Mouse (Mus musculus) layer of hippocampus, postnatal 14 days (tissue): ENCODE data around the gene Npas3. TPM values are rescaled to one million over a fixed set of nuclear protein-coding genes. Genes with fewer than 3 reads are reported as not detected.

Experiments
- DNase-seq, 2 experiments: peaks; one replicate each; pipeline ENCODE4 v3.0.0; 2021 to 2022; ENCODE audit warnings: low spot score in 2 of 2, mixed read lengths in 1 of 2
- total RNA-seq, 2 experiments: library from RNA; stranded (reverse); gene quantifications; 2 replicates each; pipeline ENCODE4 v1.2.3; 2021

Gene Npas3
- total RNA-seq, 2 experiments from 2014 or later, result 32.5 to 32.8 TPM

DNA sequence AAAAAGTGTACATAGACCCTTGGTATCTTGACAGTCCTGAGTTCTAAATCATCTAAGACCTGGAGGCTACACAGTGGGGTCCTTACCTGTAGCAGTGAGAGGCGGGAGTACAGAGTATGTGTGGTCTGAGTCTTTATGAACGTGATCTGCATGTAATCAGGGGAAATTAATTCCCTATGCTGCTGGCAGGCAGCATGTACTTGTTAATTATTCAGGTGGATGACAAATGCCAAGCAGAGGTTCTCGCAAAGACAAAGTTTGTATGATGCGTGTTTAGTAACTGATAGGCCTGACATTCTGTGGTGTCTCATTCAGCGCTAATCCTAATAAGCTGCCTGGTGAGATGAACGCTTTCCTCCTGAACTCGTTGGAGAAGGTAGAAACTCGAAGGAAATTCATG is 136.4 kb downstream of the Npas3 start:
- DNase-seq, result no peak

DNA sequence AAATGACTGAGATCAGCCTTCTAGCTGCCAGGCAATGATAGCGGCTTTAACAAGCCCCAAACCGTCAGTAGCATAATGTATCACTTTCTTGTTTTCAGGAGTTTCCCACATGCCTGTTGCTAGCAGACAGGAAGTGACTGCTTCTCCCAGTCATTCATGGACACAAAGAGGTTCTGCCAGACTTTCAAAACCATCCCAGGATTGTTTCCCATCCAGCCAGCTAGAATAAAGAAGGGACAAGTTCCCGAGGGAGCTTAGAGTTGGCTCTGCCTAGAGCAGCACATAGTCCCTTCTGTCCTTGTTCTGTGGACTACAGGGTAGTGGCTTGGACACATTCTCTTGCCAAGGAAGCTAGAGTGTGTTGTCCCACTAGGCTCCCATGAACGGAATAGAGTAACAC is 157.4 kb downstream of the Npas3 start:
- DNase-seq, result no peak

DNA sequence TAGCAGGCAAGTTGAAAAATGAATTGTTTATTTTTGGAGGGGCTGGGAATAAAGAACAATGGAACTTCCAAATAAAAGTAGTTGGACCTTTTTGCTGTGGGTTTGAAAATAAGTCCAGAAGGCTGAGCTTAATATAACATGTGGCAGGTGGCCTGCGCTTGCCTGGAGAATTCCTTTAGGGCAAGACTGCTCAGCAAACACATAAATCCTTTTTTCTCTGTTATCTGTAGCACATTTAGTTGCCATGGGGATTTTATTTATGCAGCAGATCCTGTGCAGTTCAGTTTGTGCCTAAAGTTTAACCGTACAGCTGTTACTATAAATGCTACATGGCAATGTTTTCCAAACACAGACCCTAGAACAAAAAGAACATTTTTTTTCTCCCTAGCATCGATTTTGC is 159.3 kb downstream of the Npas3 start:
- peak in 1 of 2 experiments; percentile 43 for DNase-seq

DNA sequence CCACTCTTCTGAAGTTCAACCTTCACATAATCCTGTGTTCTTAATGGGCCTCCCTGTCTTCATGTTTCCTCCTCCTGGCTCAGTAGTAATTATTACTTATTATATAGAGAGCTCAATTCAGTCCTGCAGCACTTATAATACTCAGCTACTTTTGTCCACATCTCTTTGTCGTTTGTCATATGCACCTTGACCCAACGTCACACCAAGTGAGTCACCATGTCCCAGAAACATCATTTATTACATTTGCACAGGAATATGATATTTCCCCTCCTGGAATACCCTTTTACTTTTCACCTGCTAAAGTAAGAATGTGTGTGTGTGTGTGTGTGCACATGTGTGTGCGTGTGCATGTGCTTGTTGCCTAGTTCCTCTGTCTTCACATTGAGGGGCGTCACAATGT is 161.2 kb downstream of the Npas3 start:
- DNase-seq, result no peak

DNA sequence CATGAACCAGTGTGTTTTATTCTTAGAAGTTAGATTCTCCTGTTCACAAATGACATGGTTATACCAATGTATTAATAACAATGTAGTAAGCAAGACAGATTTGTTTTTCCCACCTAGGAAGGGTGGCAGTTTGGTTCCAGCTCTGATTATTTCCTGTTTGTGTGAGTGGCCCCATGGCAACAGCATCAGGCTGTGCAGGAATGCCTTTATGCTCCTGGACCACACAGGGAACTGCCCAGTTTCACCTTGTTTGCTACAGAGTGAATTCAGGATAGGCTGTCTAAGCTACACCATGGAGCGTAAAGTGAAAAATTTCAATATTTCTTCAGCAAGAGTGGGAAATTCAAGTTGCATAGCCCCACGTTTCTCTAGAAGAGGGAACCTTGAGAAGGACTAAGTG is 162.2 kb downstream of the Npas3 start:
- DNase-seq, result peak in 1 of 2 experiments; percentile 10

DNA sequence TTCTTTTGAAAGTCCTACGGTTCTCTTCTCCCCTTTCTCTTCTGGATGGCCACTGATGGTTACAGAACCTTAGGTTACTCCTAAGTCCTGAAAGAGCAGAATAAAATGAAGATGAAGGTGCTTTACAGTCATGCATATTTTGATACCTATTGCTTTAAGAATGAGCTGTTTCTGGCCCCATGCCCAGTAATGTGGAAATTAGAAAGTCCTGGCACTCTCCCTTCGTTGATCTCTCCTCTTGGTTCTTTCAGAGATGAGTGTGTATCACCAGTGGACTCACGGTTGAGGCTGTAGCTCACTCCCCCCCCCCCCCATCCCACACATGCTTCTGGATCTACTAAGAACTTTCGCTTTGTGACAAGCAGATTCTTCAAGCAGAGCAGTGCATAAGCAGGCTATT is 167.6 kb downstream of the Npas3 start:
- DNase-seq, result no peak

DNA sequence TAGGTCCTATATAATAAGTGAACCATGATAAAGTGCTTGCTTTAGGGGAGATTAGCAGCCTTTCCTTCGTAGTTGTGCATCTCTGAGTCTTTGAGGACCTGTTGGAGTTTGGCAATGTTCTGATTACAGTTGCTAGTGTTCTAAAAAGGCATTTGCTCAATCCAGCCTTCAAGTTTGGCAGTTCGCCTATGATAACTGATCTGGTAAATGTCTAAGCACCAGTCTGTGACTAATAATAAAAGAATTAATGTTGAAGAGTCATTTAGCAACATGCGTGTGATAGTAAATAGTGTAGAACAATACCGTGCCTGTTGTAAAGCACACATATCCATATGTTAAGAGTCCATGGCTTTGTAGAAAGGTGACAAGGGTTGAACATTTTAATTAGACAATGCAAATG is 173.2 kb downstream of the Npas3 start:
- DNase-seq, result peak in 1 of 2 experiments; percentile 57

DNA sequence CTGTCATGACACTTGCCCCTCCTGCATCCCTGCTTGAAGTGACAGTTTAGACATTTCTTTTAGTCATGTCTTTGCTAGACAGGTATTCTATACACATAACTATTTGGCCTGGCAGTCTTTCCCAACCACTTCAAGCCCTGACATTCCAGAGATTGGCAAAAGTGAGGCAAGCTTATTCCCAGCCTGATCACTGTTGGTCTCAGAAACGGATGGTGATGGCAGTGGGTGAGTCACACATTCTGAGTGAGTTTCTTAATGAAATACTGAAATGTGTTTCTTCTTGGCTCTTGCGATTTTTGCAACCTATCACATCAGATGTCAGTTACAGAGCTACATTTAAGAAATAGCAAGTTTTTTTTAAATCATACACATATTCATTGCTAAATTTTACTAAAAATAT is 175.2 kb downstream of the Npas3 start:
- no peak for DNase-seq

DNA sequence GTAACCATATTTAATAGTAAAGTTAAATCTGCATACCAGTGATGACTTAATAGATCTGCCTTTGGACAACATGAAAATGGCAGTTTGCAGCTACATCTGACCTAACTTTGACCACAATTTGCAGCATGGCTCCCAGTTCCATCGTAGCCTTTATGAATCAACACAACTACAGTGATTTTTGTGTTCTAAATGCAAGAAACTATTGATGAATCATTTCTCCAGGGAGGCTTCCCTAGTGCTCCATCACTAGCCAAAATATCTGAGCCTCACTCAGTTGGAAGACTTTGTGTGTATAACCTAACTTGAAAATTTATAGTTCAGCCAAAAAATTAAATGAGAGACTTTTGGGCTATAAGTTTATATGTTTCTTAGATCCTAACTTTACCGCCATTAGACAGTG is 177.5 kb downstream of the Npas3 start:
- DNase-seq, result no peak

DNA sequence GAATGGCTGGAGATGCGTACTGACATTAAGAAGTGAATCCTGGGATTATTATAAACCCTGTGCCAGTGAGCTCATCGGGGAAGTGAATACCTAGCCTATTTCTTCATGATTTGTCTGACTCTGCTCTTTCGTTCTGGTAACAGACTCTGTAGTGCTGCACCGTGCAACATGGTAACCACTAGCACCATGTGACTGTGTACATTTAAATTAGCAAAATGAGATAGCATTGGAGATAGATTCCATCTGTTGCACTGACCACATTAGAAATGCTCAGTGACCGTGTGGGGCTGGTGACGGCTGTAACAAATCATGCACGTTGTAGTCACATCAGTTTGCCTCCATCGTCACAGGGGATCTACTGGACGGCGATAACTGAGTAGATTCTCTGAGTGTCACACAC is 178.7 kb downstream of the Npas3 start:
- no peak for DNase-seq

DNA sequence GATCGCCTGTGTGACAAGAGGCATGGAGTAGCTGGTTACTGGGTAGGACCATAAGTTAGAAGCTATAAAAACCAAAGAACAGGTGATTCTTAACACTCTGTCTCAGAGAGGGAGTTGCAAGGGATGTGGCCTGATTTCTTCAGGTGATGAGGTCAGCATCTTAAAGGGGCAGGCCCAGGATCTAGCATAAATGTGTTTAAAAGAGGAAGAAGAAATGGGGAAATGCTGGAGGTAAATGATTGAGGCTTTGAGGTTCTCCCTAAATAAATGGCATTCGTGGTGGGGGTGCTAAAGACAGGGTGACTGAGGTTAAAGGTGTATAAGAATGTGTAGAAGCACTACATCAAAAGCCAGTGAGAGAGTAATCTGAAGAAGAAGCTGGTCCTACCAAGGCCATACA is 193.6 kb downstream of the Npas3 start:
- DNase-seq, result no peak

DNA sequence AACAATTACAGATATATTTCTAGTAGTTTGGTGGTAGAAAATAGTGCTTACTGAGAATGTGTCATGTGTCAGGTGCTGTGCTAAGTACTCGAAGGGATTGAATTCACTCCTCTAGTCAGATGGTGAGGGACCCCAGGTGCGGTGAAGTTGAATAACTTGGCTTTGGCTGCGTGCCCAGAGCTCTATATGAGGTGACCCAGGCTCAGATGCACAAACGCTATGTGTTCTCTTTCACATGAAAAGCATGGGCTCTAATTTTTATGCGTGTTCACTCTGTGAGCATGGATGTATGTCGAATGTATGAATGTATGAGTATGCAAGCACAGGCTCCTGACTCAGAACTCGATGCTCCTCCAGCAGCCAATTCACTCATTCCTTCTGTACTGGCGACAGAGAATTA is 199.0 kb downstream of the Npas3 start:
- no peak for DNase-seq

DNA sequence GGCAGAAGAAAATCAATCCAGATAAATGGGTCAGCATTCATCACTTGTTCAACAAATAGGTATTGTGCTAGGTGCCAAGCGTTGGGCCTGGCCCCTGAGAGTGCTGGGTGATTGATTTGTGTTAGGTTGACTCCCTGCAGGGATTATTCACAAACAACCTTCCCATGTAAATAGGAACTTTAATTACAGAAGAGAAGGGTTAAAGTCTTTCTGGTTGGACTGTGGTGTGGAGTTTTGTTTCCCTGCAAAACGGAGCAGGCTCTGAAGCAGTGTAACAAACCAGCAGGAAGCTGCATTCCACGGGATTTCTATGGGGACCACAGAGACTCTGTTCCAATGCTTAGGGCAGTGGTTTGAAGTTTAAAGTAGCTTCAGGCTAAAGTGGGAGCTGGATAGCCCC is 199.6 kb downstream of the Npas3 start:
- peak; percentile 6 to 43 for DNase-seq

DNA sequence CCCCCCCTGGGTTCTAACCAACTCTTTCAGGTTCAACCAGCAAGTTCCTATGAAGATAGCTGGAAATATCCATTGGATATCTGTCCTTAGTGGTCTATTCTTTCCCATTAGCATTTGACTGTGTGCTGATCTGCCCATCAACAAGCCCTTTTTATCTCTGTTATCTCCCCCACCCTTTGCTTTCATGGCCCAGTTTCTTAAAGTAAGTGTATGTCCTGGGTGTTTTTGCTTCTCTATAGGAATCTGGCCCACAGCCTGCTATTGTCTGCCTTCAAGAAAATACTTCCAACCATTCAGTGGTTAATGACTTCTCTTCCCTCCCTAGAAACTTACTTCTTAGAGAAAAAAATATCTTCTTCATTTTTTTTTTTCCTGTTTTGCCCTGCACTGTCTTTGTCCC is 219.1 kb downstream of the Npas3 start:
- no peak for DNase-seq

DNA sequence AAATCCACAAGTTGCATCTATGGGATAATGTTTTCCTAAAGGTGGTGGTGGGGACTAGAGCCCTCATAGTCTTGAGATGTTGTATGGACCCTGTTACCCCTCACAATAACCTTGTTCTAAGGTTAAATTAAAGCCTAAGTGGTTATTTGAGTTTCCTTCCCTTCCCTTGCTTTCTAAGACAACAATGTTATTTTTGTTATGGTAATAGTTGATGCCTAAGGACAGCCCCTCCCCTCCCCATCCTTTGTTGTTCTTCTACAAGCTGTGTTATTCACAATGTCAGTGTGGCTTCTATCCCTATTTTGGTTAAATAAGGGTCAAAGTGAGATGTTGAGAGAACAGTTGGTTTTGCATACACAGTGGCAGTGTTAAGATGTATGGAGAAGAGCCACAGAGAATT is 226.0 kb downstream of the Npas3 start:
- no peak for DNase-seq

DNA sequence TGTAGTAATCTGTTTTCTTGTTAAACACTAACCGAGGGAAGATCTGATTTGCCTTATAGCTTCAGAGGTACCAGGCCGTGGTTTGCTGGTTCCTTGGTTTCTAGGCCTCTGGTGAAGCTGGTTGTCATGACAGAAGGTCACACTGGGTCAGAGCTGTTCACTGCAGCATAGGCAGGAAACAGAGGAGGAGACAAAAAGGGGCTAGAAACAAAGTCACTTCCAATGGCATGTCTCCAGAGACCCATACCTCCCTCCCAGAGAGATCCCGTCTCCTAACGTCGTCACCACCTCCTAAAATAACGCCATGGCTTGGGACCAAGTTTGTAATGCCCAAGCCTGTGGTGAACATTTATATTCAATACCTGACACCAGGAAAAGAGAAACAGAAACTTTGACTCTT is 236.4 kb downstream of the Npas3 start:
- DNase-seq, result no peak

DNA sequence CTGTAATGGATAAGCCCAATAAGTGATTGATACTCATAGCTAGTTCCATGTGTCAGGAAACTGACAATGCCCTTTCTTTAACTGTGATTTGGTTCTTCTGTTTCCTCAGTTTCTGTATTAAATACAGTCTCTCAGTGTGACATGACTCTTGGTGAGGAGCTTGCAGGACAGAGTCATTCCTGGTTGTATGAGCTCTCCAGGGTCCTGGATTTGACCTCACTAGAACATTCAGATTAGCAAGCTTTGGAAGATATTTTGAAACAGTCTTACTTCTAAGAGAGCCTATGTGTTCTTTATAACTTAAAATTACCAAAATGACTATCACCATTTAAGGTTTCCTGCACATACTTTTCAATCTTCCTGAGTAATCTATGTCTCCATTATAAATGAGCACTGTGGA is 247.9 kb downstream of the Npas3 start:
- DNase-seq, result no peak

DNA sequence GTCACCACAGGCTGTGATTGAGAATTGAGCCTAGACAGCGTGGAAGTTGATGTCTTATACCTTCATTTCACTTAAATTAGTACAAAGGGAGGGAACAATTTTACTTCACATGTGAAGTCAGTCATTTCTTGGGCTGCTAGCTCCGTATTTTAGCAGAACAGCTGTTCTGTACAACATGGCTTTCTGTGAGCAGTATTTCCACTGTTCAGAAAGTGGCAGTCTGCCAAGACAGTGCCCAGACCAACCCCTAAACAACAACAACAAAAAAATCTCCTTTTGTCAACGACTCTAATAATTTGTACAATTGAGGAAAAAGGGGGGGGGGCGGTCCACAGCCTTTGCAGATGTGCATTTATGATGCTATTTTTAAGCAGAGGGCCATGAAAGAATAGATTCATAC is 266.4 kb downstream of the Npas3 start:
- peak in 1 of 2 experiments; percentile 11 for DNase-seq

DNA sequence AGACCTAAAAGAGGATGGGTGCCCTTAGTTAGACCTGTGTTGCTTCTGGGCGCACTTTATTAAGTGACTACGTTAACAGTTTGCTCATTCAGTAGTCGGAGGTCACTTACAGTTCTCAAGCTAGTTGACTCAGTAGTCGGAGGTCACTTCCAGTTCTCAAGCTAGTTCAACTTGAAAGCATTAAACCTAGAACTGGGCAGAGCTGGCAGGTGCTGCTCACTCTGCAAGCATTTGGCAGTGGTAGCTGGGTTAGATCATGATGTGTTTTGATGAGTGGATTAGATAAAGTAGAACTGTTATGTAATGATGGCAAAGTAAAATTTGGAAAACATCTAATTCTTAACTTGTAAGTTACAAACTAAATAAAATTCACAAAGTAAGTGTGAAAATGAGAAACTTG is 271.1 kb downstream of the Npas3 start:
- DNase-seq, result no peak

DNA sequence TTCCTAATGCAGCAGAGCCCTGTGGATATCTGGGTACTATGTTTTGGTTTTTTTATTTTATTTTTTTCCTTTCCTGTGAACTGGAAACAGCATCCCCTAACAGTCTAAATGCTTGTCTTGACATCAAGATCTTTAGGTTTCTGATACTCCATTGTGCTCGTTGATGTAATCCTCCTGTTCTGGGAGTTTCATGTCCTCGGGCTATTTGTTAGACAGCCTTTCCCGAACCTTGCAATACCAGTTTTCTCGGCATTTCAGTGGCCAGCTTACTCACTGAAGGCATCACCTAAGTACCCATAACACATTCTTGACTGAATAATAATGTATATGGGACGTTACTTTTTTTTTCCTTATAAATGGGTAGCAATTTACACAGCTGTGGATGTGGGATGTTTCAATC is 274.2 kb downstream of the Npas3 start:
- no peak for DNase-seq

DNA sequence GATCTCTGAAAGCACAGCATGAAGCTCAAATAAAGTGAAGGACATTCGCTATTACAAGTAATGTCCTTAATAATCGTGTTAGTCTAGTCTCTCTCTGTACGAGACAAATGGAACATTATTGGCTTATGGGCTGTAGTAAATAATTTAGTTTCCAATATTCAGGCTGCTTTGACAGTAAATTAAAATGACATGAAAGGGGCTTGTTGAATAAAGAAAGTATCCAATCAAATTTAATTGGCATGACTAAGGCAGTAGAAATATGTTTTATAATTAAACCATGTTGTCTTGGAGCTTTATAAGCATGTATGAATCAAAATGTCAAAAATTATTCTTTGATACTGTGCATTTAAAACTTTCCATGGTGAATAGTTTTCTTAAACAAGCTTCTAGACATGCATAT is 278.6 kb downstream of the Npas3 start:
- DNase-seq, result no peak

DNA sequence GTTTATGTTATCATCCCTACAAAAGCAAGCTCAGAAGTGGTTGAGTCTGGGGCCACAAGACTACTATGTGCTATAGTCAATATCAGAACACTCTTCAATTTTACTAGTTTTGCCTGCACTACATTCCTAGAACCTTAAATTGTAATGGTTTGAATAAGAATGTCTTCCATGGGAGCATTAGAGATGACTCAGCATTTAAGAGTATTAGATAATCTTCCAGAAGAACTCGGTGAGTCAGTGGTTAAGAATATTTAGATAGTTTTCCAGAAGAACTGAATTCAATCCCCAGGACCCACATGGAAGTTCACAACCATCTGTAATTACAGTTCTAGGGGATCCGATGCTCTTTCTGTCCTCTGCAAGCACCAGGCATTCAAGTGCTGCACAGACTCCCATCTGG is 280.9 kb downstream of the Npas3 start:
- no peak for DNase-seq

DNA sequence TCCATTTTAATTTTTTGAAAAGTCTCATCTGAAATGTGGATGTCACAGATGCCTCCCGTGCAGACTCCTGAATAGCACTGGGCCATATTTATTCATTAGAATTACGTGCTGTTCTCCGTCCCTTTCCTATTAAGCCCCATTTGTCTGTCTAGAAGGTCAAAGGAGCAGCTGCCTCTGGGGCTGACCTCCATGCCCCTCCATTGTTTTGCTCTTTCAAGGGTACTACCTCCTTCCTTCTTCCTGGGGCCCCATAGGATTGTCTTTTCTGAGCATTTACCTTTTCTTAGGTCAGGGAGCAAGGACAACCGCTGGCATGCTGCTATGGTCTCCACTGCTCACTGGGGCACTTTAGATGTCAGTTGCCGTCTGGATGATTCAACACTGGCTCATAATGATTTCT is 288.3 kb downstream of the Npas3 start:
- no peak for DNase-seq

DNA sequence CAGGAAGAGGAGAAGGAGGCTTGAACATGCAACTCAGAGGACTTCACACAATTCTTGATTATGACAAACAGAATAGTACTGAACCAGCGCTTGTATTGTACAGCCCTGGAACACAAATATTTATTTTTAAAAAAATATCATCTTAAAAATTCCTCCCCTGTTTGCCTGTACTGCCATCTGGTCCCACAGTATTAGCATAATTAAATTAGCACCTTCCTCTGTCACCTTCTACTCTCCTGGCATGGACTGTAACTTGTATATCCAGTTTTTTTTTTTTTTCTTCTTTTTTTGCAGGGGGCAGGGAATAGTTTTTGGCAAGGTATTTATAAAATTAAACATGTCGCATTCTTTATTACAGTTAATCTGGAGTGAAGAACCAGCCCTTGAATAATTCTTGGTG is 307.9 kb downstream of the Npas3 start:
- DNase-seq, result no peak
